Mouse (Mus musculus) embryonic fibroblast, embryonic 13.5 days (primary cell): ENCODE results near the gene Gm6096.

ENCODE experiments used
- CTCF ChIP-seq: IDR thresholded peaks from 2 replicates; pipeline ENCODE4 v1.5.1; 2011; ENCODE audit warnings: mild to moderate bottlenecking, control low read depth, low read length, moderate library complexity, borderline replicate concordance; ENCODE audit not compliant: insufficient read depth
- POLR2A ChIP-seq: IDR thresholded peaks from 2 replicates; pipeline ENCODE4 v1.6.1; 2011; ENCODE audit warnings: low read depth, mild to moderate bottlenecking, control low read depth, low read length, moderate library complexity

GRCm38 (mm10) chr7:34235602-34236001 is 15.2 kb upstream of the Gm6096 start:
- TF ChIP-seq POLR2A (no peak), CTCF (no peak)
